Mouse (Mus musculus) cerebellum, postnatal 36 days (tissue): Measurements from ENCODE around the gene Otop2.

ENCODE experiments used
- DNase-seq, 2 experiments: peaks; one replicate each; pipeline ENCODE4 v3.0.0; 2021 to 2022; ENCODE audit warnings: mixed read lengths in 2 of 2

Gene Otop2

DNA sequence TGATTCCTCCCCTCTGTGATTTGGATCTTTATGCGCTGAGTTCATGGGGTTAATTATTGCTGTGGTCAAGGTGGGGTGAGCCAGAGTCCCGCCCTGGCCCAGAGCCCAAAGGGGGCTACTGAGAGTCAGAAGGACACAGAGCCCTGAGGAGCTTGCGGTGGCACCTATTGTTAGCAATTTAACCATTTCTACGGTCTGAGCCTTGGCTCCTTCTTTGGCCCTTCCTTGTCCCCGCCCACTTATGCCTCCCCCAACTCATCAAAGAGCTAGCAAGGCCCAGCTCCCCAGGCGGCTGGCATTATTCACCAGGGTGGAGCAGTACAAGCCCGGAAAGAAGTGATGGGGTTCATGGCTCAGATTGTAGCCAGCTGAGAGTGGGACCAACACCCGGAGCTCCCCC is at the start of gene Otop2:
Otop2 (plus strand) TSS at position 301 of the 400 bp plus-strand sequence.
- DNase-seq = no peak

DNA sequence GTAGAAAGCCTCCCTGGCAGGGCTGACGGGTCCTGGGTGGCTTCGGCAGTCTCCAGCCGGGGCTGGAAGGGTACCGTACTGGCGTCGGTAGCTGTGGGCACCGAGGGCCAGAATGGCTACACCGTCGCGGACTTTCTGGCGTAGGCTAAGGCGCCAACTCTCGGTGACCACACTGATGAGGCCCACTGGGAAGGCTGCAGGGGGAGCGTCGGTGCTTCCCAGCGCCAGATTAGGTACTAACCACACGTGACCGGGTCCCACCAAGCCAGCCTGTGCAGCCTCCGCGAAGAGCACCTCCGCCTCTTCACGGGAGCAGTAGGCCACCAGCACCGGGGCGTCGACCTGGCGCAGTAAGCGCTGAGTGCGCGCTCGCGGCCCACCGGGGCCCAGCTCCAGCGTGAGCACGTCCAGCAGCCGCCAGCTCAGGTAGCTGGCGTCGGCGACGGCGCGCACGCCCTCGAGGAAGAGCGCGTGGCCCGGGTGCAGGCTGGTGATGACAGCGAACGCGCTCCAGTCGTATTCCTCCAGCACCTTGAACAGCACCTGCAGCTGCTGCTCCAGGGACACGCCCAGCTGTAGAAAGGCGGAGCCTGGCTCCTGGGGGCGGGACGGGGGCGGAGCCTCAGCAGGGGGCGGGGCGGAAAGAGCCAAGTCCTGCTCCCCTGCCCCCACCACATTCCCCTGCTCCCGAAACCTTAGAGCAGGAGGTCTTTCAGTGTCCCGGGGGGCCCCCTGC is 49.0 kb upstream of the Otop2 start:
- no peak for DNase-seq

DNA sequence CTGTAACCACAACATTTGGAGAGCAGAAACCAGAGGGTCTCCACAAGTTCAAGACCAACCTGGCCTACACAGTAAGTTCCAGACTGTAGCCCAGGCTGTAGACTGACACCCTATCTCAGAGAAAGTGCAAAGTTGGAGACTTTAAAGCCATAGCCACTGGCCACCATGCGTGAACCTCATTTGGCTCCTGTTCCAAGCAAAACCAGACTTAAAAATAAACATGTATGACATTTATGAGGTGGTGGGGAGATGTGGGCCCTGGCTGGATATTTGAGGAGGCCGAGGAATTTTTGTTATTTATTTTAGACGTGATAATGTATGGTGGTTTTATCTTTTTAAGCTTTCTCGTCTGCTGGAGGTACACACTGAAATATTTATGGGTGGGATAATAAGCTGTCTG is 47.8 kb upstream of the Otop2 start:
- DNase-seq = no peak

DNA sequence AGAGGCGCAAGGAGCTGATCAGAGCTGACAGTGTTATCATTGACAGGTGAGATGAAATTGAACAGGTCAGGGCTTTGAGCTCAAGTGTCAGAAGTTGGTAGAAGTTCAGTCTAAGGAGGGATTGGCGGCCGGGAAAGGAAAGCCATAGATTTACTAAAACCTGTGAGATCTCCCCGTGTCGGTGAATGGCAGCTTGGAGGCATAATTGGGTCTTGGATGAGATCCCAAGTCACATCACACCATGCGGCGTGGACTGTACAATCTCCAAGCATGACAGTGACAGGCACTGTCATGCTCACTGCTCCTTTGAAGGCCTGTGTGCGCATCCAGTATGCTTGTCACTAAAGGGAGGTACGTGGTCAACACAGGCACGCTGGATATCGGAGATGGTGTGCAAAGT is 44.0 kb upstream of the Otop2 start:
- peak; percentile 57 to 69 for DNase-seq

DNA sequence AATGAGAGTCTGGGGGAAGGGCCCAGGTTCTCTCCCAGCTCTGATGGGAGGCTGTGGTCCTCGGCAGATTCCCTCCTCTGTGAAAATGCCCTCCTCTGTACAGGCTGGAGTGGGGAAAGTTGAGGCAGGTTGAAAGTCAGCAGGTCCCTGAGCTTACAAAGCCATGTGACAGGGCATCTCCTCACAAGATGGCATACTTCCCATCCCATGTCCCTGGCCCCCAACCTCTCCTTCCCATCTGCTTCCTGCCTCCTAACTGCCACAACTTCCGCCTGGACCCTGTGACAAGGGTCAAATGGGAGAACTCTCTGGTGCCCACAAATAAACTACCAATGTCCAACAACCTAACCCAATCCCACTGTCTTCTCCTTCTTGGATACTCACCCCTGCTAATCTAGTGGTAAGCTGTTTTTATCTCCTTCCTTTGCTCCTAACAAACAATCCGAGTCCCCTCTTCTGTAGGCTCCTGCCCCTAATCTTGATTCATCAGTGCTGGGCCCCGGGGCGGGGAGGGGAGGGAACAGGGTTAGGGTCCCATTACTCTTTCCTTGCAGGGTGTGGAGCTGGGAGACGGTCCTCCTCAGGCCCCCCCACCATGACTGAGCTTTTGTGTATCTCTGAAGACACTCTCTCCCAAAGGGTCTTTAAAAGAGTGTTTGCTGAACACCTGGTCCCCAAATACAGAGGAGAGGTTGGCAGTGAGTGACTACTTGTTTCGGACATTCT is 42.7 kb upstream of the Otop2 start:
- peak; percentile 58 to 59 for DNase-seq

DNA sequence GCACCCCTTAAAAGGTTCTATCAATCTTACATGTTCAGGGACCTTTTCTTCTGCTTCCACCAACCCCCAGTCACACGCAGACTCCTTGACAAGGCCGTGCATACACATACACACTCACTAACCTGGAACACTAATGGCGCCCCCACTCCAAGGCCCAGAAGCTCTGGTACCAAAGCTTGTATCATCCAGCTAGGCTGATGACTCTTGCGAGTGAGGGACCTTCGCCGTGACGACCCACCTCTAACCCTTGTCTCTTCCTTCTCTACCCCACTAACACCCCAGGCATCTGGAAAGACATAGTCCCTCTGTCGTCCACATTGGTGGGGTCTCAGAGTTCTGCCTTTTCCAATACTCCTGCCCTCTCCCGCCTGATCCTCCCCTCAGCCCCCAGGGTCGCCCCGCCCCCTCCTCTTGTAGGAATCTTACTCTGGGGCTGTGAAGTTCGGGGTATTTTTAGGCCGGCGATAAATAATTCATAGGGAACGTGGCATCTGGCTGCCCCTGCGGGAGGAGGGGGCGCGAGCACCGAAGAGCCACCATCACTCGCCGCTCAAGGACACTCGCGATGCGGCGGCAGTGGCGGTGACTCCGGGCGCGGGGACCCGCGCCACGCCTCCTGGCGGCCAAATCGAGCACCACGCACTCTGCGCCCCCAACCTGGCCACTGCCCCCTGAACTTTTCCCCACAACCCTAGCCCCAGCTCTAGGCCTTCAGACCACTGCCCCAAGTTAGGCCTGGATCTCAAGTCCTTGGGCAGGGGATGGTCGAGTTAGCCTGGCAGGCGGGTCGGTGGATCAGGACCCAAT is 41.9 kb upstream of the Otop2 start:
- peak; percentile 49 to 57 for DNase-seq

DNA sequence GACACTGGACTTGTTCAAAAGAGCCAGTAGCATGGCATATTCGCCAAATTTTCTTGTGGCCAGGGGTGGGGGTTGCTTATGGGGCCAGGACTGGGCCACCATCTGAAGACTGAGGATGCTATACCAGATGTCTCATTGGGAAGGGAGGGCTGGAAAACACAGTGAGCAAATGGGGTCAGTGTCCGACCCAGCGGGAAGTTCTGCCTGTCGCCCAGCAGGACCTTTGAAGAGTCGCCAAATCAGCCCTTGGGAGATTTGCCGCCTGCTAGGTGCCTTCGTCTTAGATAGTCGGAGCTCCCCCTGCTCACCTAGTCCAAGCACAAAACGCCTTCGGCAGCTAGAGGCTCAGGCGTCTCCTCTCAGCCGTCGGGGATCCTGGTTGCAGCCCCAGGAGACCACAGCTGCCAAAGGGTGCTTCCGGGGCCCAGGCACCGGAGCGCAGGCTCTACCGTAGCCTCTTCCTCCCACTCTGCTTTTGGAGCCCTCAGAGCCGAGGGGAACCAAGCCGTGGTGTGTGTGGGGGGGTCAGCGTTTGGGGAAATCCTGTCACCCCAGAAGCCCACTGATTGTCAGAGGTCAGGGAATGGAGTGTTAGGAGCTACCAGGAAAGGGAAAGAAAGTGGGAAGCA is 41.1 kb upstream of the Otop2 start:
- peak; percentile 72 to 81 for DNase-seq

DNA sequence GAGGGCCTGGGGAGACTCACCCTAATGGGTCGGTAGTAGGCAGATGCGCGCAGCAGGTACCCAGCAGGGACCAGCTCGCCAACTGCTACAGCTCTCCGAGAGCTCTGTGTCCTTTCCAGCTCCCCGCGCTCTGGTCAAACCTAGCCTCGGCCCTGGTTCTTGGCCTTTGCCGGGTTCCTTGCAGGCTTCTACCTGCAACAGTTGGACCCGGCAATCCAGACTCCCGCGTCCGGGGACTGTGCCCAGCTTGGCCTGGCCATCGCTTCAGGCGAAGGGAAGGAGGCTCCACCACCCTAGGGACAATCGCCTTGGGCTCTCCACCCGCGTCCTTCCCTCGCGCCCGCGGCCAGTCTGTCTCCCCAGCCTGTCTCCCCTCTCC is 40.6 kb upstream of the Otop2 start:
- peak; percentile 70 to 75 for DNase-seq

DNA sequence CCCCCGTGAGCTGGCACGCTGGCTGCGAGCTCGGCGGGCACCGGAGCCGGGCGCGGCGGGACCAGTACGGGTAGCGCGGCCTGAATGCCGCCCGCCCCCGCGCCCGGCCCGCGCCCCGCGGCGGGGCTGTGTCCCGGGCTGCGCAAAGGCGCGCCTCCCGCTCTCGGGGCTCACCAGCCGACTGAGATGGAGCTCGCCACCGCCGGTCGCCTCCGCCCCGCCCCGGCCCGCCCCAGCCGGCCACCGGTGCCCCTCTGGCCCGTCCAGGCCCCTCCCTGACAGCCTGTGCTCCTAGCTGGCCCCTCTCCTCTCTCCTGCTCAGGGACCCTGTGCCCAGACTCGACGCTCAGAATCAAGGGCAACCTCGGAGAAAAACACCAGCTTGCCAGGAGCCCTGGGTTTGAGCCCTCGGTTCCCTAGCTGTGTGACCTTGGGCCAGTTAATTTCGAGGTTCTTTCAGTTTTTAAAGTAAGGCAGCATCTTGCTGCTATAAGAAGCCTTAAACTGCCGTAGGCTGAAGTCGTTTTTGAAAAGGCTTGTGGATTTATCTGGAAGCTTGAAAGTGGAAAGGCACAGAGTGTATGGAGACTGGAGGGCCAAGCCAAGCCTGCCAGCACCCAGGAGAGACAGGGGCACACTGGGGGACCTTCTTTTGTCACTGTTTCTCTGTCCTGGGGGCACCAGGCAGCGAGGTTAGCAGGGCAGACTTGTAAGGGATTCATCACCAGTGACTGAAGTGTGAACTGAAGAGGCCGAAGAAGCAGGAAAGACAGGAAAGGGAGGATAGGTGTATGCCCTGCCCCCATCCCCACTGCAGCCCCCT is 39.7 kb upstream of the Otop2 start, which contains the start of gene Grin2c:
Grin2c (minus strand) TSS at position 183 of the 823 bp plus-strand sequence.
- peak; percentile 75 to 78 for DNase-seq

DNA sequence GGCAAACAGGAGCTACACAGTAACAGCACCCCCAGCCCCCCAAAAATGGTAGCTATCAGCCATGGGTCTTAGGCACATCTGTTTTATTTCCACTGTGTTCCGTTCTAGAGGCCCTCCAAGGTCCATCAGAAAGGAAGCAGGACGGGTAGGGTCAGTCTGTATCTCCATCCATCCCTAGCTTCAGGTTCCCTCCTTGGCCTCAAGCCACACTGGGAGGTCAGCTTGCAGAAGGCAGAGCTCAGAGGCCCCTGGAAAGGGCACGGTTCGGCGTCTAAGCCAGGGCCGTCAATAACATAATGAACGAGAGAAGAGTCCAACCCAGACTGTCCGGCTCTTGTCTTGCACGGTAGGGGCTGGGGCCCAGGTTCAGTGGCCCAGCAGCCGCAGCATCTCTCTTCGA is 39.0 kb upstream of the Otop2 start:
- DNase-seq = no peak

DNA sequence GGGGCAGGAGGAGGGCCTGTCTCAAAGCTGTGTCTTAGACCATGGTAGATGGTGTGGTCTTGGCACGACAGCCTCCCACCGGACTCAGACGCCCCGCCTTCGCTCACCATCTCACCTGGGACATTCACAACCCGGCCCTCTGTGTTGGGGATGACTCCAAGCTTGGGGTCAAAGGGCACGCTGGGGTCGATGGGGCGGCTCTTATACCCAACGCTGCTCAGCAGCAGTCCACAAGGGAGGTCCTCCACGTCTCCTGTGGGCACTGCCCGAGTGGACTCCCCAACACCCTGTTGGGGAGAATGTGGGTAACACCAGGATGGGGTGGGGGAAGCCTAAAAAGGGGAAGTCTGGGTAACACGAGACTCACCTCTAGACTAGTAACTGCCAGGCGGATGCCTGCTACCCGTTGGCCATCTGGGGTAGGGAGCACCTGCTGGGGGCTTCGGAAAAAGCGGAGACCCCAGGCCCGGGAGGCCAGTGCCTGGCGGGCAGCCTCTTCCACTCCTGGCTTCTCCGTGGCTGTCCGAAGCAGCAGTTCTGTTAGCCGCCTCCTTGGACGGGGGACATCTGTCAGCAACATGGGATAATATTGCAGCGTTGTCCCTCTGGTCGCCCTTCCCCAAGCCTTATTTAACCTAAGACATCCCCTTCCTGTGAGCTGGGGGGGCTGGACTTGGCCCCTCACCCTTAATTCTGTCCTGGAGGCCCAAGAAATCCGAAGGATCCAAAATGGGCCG is 37.5 kb upstream of the Otop2 start:
- no peak for DNase-seq

DNA sequence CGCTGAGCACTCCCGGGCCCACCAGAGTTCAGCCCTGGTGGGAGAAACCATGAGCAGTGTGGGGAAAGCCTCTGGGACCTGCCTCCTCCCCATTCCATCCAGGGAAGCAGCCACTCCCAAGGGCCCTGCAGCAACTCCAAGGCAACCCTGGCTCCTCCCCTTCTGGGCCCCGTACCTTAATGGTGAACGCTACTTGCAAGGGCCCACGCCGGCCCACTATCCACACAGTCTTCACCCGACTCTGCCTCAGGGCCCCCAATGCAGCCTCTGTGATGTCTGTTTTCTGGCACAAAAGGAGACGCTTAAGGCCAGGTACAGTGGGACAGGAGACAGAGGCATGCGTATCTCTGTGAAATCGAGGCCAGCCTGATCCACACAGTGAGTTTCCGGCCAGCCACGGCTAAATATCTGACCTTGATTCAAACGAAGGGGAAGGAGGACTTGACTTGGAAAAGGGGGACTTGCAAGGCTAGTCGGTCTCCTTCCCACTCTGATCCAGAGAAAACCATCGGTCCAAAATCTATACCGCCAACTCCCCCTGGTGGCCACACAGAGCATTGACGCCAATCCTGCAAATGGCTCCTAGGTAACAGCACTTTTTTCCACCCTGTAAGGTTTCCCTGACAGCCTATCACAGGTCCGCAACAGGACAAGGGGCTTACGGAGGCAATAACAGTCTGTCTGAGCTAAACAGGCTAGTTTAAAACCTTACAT is 36.7 kb upstream of the Otop2 start:
- peak; percentile 93 to 97 for DNase-seq

DNA sequence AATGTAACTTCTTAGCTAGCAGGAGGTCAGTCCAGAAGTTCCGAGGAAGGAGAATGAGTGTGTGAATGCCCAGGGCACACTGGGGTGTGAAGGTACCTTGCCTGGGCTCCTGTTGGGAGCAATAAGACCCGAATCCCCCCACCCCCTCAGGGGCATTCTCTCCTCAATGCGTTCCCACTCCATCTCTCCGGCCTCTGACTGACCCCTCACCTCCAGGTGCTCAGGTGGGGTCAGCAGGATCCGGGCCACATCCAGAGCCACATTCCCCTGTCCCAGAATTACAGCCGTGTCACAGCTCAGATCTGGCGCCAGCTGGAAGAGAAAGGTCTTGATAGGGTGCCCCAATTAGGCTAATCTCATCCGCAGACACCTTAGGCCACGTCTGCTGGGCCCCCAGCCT is 35.9 kb upstream of the Otop2 start:
- DNase-seq = no peak

DNA sequence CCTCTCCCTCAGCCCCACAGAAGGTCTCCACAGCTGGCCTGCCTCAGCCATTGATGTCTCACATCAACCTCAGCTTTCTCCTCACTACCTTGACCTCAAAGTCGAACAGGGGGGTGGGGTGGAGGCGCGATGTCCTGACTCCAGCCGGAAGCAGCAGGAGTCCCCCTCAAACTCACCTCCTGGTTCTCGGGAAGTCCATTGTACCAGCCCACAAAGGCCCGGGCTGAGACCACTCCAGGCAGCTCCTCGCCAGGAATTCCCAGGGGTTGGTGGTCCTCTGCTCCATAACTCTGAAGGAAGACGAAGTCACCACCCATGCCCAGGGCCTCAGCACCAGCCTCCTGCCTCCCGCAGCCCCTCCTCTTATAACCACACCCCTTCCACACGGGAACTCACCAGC is 35.5 kb upstream of the Otop2 start:
- DNase-seq = no peak

DNA sequence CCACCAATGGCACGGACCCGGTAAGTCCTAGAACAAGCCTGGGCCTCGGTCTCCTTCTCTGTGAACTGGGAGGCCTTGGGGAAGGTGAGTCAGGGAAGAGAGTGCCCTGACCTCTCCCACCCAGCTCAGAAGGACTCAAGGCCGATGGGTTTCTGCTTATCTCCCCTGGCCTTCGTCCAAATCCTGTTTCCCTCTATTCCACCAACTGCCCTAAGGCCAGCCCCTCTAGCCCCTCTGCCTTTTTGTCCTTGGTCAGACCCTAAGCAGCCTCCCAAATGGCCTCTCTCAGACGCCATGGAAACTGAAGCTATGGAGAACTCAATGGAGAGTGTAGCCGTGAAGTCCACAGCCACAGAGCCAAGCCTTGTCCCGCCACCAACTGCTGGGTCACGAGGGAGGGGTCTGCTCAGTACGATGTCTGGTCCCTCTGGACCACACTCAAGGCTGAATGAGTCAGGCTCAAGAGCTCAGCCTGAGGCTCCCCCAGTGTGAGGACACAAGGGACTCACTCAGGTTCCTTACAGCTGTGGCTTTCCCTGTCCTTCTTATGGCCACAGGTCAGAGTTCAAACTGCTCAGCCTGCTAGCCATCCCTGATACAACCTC is 34.0 kb upstream of the Otop2 start:
- DNase-seq = no peak

DNA sequence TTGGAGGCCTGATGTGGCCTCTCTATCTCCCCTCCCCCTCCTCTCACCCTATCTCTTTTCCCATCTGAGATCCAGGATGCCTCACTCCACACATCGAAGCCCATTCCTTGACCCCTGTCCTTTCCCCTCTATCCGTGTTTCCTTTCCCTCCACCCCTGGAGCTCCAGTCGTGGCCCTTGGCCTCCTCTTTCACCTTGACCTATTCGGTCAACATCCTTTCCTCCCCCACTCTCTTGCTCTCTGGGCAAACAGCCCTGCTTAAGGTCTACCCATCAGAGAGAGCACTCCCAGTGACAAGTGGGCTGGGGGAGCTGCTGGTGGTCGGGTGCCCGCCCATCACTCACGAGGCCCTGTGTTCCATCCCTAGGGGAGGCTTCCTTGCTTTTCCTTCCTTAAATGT is 33.2 kb upstream of the Otop2 start:
- DNase-seq = no peak

DNA sequence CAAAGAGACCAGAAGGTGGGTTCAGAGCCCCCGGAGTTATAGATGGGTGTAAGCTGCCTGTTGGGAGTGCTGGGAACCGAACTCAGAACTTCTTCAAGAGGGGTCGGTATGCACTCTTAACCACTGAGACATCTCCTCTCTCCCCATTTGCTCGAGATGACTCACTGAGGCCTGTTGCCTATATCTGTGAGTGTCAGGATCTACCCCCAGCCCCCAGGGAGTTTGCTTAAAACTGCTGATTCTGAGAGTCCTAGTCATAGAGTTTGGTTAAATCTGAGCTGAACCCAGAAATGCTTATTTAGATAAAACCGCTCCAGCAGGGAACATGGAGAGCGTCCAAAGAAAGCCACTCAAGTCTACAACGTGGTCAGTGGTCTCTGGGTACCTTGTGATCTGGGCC is 32.8 kb upstream of the Otop2 start:
- DNase-seq = no peak

DNA sequence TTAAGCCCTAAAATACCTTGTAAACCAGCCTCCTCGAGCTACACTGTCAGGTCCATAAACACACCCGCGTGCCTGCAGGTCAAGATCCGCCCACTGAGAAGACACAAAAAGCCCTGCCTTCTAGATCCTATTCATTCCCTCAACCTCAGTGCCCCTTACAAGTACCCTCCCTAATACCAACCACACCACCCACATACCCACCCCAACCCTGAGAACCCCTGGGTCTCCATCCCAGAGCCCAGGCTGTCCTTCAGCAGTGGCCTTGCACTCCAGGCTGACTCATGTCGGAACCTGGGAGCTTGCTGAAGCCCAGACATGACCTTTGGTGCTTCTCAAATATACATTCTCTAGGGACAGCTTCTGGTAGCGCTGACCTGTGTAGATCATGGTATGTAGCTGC is 32.2 kb upstream of the Otop2 start:
- DNase-seq = no peak

DNA sequence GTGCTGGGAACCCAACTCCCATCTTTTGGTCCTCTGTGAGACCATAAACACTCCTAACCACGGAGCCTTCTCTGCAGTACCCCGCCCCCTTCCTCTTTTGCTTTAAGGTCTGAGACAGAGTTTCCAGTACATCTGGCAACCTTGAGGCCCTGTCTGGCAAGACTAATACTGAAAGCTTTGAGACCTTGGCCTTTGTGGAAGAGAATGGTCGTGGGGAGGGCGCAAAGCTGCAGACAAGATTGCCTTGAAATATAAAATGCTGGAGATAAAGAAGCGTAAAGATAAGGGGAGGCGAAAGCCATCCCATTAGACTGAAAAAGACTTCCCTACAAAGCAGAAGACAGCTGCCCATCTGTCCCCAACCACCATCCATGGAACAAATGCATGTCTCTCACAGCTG is 31.5 kb upstream of the Otop2 start:
- DNase-seq = no peak

DNA sequence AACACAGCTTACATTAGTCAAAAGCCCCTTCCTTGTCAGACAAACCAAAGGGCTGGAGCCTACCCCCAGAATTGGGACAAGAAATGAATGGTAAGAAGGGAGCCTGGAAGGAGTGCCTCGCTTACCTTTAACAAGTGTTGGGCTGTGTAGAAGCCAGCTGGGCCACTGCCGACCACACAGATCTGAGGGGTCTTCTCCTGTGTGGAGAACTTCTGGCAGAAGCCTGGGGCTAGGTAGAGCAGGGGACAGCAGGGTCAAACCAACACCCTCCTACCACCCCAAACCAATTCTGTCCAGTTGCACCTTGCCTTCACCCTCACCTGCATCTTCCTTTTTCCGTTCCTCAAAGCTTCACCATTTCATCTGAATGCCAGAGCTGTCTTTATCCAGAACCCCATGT is 31.0 kb upstream of the Otop2 start:
- DNase-seq = no peak
